Mouse (Mus musculus) lung, adult 2 months (tissue): ENCODE measurements around the gene Macrod2.

Source experiments
- CTCF ChIP-seq: fragments of 200-500 bp; IDR thresholded peaks from 2 replicates; pipeline ENCODE4 v1.5.1; 2011; ENCODE audit warnings: mild to moderate bottlenecking, low read length, control low read depth; ENCODE audit not compliant: insufficient read depth
- POLR2A ChIP-seq: fragments of 200-500 bp; IDR thresholded peaks from 2 replicates; pipeline ENCODE4 v1.6.1; 2011; ENCODE audit warnings: low read depth, mild to moderate bottlenecking, control low read depth, low read length, borderline replicate concordance; ENCODE audit errors: extremely low read depth

- no peak for TF ChIP-seq POLR2A
- TF ChIP-seq CTCF, result no peak
Observed at GRCm38 (mm10) chr2:140534583-140534982, 139.5 kb downstream of the Macrod2 start.
